Mouse (Mus musculus) activated CD4-positive, CD25-positive, alpha-beta regulatory T cell, adult 4 months (primary cell): ENCODE data around the gene Alox5ap. TPM values are rescaled to one million over a fixed set of nuclear protein-coding genes. Genes with fewer than 3 reads are reported as not detected.

Experiments
- ATAC-seq: one replicate; pipeline ENCODE4 v1.8.0; 2017
- polyA plus RNA-seq, 2 experiments: library from polyadenylated mRNA; unstranded; fragments of 100-300 nt; shearing (Covaris generic); gene quantifications; one replicate each; pipeline ENCODE4 v1.2.1; 2017

The Alox5ap gene
- polyA plus RNA-seq, 2 experiments from 2014 or later, result 1.5 to 3.0 TPM

DNA sequence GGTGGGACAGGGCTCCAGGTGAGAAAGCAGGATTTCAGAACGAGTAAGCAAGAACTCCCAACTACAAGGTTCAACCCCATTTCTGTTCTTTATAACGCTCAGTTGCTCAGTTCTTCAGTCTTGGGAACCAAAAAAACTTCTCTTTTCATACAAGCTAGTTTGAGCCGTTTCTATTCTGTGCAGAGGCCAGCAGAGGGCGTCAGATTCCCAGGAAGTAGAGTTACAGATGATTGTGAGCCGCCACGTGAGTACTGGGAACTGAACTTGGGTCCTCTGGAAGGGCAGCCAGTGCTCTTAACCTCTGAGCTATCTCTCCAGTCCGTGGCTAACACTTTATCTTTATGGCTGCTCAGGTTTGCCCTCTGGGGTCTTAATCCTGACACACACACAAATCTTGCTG lies 3.1 kb upstream of the Alox5ap start:
- no peak for ATAC-seq

DNA sequence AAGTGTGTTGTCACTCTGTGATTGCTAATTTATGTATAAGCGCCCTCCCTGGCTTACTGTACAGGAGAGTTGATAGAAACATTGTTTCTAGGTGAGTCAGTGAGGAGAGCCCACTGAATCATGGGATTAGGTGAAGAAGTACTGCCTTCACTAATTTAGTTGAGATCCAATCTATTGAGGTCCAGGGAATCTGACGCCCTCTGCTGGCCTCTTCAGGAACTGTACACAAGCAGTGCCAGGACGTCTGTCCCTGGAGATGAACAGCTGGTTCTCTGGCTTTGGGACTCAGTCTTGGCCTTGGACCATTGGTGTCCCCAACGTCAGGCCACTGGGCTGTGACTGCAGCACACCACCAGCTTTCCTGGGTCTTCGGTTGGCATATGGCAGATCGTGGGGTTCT lies 2.7 kb upstream of the Alox5ap start:
- peak; percentile 23 for ATAC-seq

DNA sequence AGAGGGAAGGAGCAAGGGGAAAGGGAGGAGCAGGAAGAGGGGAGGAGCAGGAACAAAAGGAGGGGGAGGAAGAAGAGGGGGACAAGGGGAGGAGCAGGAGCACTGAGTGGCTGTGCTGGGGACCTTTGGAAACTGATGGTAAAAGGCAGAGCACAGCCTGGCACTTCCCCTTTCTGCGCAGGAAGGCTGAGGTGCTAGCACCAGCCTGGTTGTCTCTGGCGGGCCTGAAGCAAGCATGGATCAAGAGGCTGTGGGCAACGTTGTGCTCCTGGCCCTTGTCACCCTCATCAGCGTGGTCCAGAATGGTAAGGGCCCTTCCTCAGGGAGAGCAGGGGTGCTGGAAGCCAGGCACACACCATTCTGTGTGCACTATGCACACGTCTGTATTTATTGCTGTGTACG lies 312 bp downstream of the Alox5ap start:
- ATAC-seq, result no peak

GRCm38 (mm10) chr5:149266761-149267221 lies 2.2 kb downstream of the Alox5ap start:
- ATAC-seq, result no peak

DNA sequence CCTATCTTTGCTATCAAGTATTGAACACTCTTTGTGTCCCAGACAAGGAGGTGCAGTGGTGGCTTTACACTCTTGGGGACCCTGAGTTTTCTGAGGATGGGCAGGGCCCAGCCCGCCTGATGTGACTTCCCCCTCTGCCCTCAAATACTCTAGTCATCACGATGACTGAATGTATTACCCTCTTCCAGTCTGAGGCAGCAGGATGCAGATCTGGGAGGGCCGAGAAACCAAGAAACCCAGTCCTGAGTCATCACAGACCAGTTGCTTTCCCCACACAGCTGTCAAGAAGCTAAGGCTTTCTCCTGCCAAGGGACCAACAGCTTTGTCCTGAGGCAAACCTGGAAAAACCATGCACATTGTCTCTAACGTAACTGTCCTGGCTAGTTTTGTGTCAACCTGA lies 2.9 kb downstream of the Alox5ap start:
- no peak for ATAC-seq

GRCm38 (mm10) chr5:149271291-149271690 lies 6.7 kb downstream of the Alox5ap start:
- no peak for ATAC-seq

GRCm38 (mm10) chr5:149272535-149272934 lies 8.0 kb downstream of the Alox5ap start:
- ATAC-seq, result no peak

DNA sequence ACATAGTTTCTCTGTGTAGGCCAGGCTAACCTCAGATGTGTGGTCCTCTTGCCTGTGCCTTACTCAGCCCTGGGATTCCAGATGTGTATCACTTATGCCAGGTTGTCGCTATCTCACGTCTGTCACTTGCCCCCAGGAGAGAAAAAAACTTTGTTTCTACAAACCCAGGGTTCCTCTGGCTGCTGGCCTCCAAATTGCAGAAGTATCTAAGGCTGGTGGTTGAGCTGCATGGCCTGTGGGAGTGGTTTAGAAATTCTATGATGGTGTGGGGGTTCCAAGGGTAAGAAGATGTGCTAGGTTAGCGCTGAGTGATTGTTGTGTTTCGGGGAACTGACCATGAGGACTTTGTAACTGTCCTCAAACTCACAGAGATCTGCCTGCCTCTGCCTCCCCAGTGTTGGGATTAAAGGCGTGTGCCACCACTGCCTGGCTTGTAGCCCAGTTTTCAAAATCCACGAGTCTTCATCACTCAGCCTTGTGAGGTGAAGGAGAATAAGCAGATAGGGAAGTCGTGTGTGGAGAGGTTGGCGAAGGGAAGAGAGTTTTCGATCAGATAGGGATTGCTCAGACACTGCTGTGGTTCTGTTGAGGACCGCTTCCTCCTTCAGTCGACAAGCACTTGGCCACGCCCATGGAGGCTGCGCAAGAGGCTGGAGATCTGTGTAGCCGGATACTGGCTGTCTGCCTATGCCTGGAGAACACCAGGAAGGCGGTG lies 10.0 kb downstream of the Alox5ap start:
- ATAC-seq, result no peak

GRCm38 (mm10) chr5:149275105-149275494 lies 10.5 kb downstream of the Alox5ap start:
- no peak for ATAC-seq

GRCm38 (mm10) chr5:149277529-149277928 lies 13.0 kb downstream of the Alox5ap start:
- ATAC-seq, result no peak

GRCm38 (mm10) chr5:149279273-149279844 lies 14.8 kb downstream of the Alox5ap start:
- no peak for ATAC-seq

GRCm38 (mm10) chr5:149283009-149283408 lies 18.4 kb downstream of the Alox5ap start:
- ATAC-seq, result no peak

DNA sequence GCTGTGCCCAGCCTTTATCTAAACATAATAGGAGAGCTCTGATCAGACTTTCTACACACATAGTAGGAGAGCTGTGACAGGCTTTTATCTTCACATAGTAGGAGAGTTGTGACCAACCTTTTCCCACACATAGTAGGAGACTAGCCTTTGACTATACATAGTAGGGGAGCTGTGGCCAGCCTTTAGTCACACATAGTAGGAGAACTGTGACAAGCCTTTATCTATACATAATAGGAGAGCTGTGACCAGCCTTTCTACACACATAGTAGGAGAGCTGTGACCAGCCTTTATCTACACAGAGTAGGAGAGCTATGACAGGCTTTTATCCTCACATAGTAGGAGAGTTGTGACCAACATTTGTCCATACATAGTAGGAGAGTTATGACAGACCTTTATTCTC lies 19.3 kb downstream of the Alox5ap start:
- no peak for ATAC-seq

- no peak for ATAC-seq
These were observed 21.5 kb downstream of the Alox5ap start for GRCm38 (mm10) chr5:149286021-149286420.

GRCm38 (mm10) chr5:149287148-149288038 lies 22.8 kb downstream of the Alox5ap start:
- ATAC-seq, result no peak

DNA sequence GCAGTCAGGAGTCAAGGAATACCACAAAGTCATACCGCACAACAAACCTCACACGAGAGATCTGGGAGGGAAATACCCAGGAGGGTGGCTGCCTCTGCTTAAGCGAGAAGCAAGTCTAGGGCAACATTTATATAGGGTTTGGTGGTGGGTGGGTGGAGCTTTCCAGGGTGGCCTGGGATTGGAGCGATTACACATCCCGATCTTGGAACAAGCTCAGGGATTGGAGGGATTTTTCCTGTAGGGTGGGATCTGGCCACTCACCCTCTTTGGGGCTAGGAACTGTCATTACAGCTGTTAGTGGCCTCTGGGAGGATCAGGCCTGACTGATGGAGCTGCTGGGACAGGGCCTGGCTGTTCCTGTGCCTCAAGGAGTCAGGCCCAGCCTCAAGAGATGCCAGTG lies 26.7 kb downstream of the Alox5ap start:
- no peak for ATAC-seq

- no peak for ATAC-seq
These were observed 28.5 kb downstream of the Alox5ap start for GRCm38 (mm10) chr5:149293071-149293470.

GRCm38 (mm10) chr5:149296808-149297207 lies 32.2 kb downstream of the Alox5ap start:
- ATAC-seq, result no peak

DNA sequence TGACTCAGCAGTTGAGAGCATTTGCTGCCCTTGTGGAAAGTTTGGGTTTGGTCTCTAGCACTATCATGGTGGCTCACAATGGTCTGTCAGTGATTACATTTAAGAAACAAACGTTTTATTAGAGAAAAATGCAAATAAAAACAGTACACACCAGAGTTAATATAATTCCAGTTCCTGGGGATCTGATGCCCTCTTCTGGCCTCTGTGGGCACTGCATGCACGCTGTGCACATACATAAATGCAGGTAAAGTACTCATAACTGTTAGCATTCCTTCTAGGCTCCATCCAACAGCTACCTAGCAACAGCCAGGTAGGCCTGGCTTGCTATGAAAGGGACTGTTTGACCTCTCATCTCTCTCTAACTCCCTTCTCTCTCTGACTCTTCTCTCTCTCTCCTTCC lies 32.9 kb downstream of the Alox5ap start:
- ATAC-seq, result no peak

GRCm38 (mm10) chr5:149298234-149298633 lies 33.7 kb downstream of the Alox5ap start:
- no peak for ATAC-seq

DNA sequence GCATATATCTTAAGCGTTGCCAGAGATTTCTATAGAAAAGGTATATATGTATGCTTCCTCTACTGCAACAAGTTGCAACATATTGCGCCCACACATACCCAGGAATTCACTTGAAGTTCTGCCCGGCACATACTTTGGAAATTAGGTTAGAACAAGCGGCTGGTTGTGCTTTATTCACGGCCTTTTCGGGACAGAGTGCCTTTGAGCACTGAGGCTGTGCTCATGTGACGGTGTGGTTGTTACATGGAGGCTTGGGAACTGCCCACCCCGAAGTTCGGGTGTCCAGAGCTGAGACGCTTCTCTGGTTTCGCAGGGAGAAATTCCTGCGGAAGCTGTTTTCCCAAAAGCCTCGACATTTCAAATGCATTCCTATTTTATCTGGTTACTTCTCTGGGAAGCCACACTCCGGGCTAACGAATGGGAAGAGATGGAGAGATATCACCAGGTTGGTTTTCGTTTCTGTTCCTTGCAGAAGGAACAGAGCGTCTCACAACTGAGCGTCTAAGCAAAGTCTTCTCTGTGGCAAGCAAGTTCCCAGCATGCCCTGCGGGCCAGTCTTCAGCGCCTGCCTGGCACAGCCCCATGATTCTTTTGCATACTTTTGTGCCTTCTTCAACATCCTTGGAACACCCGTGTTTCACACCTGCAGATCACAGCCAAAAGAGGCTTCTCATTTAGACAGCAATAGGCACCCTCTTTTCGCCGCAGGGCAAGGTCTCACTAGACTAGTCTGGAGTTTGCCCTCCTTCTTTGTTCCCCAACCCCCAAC lies 48.5 kb downstream of the Alox5ap start:
- peak; percentile 43 for ATAC-seq

DNA sequence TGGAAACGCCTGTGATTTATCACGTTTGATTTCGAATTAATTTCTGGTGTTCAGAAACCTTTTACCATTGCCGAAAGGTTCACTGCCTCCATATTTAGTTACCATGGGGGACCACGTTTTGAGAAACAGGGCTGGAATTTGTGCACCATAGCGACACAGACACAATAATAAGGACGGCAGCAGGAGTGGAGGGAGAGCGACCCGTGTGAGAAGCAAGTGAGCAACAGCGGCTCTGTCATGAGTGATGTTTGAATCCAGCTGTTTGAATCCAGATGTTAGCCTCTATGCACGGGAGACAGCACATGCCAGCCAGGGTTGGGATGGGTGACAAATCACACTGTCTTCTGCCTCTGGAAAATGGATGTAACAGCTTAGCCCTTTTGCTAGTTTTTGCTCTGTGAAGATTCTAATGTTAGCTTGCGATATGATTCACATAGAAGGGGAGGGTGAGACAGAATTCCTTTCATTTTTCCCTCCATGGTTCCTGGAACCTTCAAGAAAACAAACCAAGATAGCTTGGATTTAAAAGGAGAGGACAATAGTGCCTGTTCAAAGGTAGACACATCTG lies 50.0 kb downstream of the Alox5ap start:
- ATAC-seq, result no peak
